Mouse (Mus musculus) erythroblast, adult 5-6 weeks (primary cell): ENCODE measurements at regions not wholly inside any gene's neighbourhood (a gene's known extent, or its start where the extent isn't known, plus 50 kb on each side); places are given as distances from the start of the nearest gene placed in this dataset.
"Not testable (repeated sequence)": the region's sequence is repeated elsewhere in the genome, so short reads cannot be mapped to it uniquely, and the experiment has no call there.

Experiments
- ATAC-seq: replicated peaks from 2 replicates; pipeline ENCODE4 v1.8.0; 2016; ENCODE audit warnings: moderate number of reproducible peaks, mild to moderate bottlenecking, moderate TSS enrichment, inconsistent platforms; ENCODE audit not compliant: poor library complexity, low FRiP score, severe bottlenecking

- no peak for ATAC-seq
Measured at GRCm38 (mm10) chr9:14048224-14048623, 220.7 kb downstream of the Fam76b start.

- ATAC-seq = no peak
Measured at GRCm38 (mm10) chr9:14053704-14054103, 221.2 kb upstream of the Sesn3 start.

- ATAC-seq = no peak
Measured at GRCm38 (mm10) chr9:14056410-14057172, 218.3 kb upstream of the Sesn3 start.

GRCm38 (mm10) chr9:14058592-14059227 is 216.2 kb upstream of the Sesn3 start:
- no peak for ATAC-seq

- ATAC-seq = no peak
Measured at GRCm38 (mm10) chr9:14059228-14059779, 215.6 kb upstream of the Sesn3 start.

- no peak for ATAC-seq
Measured at GRCm38 (mm10) chr9:14060257-14060656, 214.6 kb upstream of the Sesn3 start.

GRCm38 (mm10) chr9:14061389-14061788 is 213.5 kb upstream of the Sesn3 start:
- no peak for ATAC-seq

GRCm38 (mm10) chr9:14061840-14062239 is 213.0 kb upstream of the Sesn3 start:
- no peak for ATAC-seq

GRCm38 (mm10) chr9:14062706-14063105 is 212.2 kb upstream of the Sesn3 start:
- ATAC-seq = no peak

- ATAC-seq = not testable (repeated sequence)
Measured at GRCm38 (mm10) chr9:14066741-14067140, 208.1 kb upstream of the Sesn3 start.

GRCm38 (mm10) chr9:14069076-14069475 is 205.8 kb upstream of the Sesn3 start:
- ATAC-seq = no peak

GRCm38 (mm10) chr9:14069770-14070169 is 205.1 kb upstream of the Sesn3 start:
- no peak for ATAC-seq

GRCm38 (mm10) chr9:14071728-14072127 is 203.1 kb upstream of the Sesn3 start:
- no peak for ATAC-seq

GRCm38 (mm10) chr9:14072950-14073349 is 201.9 kb upstream of the Sesn3 start:
- ATAC-seq = no peak

- ATAC-seq = no peak
Measured at GRCm38 (mm10) chr9:14074273-14074672, 200.6 kb upstream of the Sesn3 start.

- ATAC-seq = not testable (repeated sequence)
Measured at GRCm38 (mm10) chr9:14074866-14075265, 200.0 kb upstream of the Sesn3 start.

- peak; percentile 43; the same call in 1 of the 2 replicates for ATAC-seq
Measured at GRCm38 (mm10) chr9:14075452-14075851, 199.4 kb upstream of the Sesn3 start.

- ATAC-seq = no peak
Measured at GRCm38 (mm10) chr9:14075868-14076267, 199.0 kb upstream of the Sesn3 start.

GRCm38 (mm10) chr9:14076728-14077127 is 198.1 kb upstream of the Sesn3 start:
- ATAC-seq = no peak

GRCm38 (mm10) chr9:14081138-14081537 is 193.7 kb upstream of the Sesn3 start:
- ATAC-seq = no peak

- no peak for ATAC-seq
Measured at GRCm38 (mm10) chr9:14086201-14086600, 188.7 kb upstream of the Sesn3 start.
